Mouse (Mus musculus): ENCODE measurements around the gene Sstr3. TPM values are rescaled to one million over a fixed set of nuclear protein-coding genes. Genes with fewer than 3 reads are reported as not detected.
A peak's percentile ranks its signal among the peaks of the same experiment; 100 is the strongest.

Sstr3 gene
- 1.0 and 1.4 TPM in 2 replicates for polyA plus RNA-seq (2015; fragmentation: Nextera tagmentation; extraction: Ambion mirVana)

- H3K4me1 ChIP-seq = peaks cover 47% of the 10 kb centered on the region
- WGBS = 10% methylated on average over 14 of the region's 14 CpGs
- peak within 1 kb of the TSS; percentile 68 for H3K27ac ChIP-seq (replicated peaks)
- no peaks in the 10 kb centered on the region for H3K27me3 ChIP-seq
- H3K4me2 ChIP-seq (replicated peaks) = peak within 1 kb of the TSS; percentile 40
- no peaks in the 10 kb centered on the region for H3K36me3 ChIP-seq
- peak within 1 kb of the TSS; percentile 13; the same call in 1 of the 2 replicates for H3K4me3 ChIP-seq
- peak within 1 kb of the TSS; percentile 36 for H3K9ac ChIP-seq (replicated peaks)
- ATAC-seq (replicated peaks) = peak; percentile 31; the same call in 1 of the 2 replicates
- no peaks in the 10 kb centered on the region for H3K9me3 ChIP-seq
These were observed at the start of gene Sstr3 for GRCm38 (mm10) chr15:78544561-78545001. Gene Sstr3, minus strand, starts transcription at chr15:78544685.

GRCm38 (mm10) chr15:78593896-78594425, 49.5 kb upstream of the Sstr3 start:
- no peak overlapping the region for H3K27ac ChIP-seq (replicated peaks)
- H3K9ac ChIP-seq (replicated peaks) = no peak overlapping the region
- no peak overlapping the region for H3K4me3 ChIP-seq
- no peaks in the 10 kb centered on the region for H3K36me3 ChIP-seq
- WGBS = 77% methylated on average over 7 of the region's 7 CpGs
- ATAC-seq (replicated peaks) = no peak
- no peaks in the 10 kb centered on the region for H3K27me3 ChIP-seq
- no peaks in the 10 kb centered on the region for H3K4me1 ChIP-seq
- H3K4me2 ChIP-seq (replicated peaks) = no peak overlapping the region
- no peaks in the 10 kb centered on the region for H3K9me3 ChIP-seq

GRCm38 (mm10) chr15:78592452-78592968, 48.0 kb upstream of the Sstr3 start:
- 86% methylated on average over 14 of the region's 14 CpGs for WGBS
- no peak overlapping the region for H3K27ac ChIP-seq (replicated peaks)

DNA sequence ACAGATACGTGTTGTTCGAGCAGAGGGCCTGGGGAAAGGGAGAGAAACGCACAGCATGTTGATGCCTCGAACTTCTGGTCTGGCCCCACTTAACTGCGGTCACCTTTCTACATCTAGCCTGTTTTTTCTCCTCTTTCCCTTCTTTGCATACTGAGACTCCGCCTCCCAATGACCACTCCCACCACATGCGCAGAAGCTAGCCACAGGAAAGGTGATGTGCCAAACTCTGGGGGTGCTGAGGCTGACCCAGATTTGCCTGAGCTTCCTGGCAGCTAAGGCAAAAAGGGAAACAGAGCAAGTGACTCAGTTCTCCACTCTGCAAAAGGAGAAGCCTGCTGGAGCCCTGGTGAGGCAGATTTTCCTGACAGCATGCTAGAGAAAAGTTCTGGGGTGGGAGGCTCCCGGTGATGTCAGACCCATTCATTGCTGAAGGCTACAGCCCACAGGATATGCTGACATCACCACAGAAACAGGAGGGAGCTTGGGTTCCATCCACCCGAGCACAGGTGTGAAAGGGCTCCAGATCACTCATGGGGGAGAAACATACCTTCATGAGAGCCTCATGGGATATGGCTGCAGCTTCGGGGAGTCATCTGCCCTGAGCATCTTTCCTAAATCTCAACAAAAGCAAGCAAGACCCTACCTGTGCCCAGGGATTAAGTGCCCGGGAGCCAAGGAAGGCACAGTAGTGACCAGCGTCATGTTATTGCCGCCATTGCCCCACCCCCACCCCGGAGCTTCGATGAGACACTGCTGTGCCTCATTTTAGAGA, 47.4 kb upstream of the Sstr3 start:
- 68% methylated on average over 15 of the region's 15 CpGs for WGBS
- Histone ChIP-seq H3K9ac (replicated peaks) (no peak overlapping the region), H3K9me3 (no peaks in the 10 kb centered on the region), H3K4me1 (0 out of 2 replicates have a peak, but pooled peaks cover 5% of the 10 kb centered on the region), H3K4me2 (replicated peaks) (no peak overlapping the region), H3K36me3 (no peaks in the 10 kb centered on the region), H3K27me3 (no peaks in the 10 kb centered on the region), H3K27ac (replicated peaks) (no peak overlapping the region), H3K4me3 (no peak overlapping the region)
- no peak for ATAC-seq (replicated peaks)

More at GRCm38 (mm10) chr15:78592452-78592968, 48.0 kb upstream of the Sstr3 start:
- no peaks in the 10 kb centered on the region for H3K36me3 ChIP-seq
- H3K4me3 ChIP-seq = no peak overlapping the region
- H3K9me3 ChIP-seq = no peaks in the 10 kb centered on the region
- 0 out of 2 replicates have a peak, but pooled peaks cover 3% of the 10 kb centered on the region for H3K4me1 ChIP-seq
- no peak overlapping the region for H3K9ac ChIP-seq (replicated peaks)
- H3K27me3 ChIP-seq = no peaks in the 10 kb centered on the region
- no peak for ATAC-seq (replicated peaks)
- H3K4me2 ChIP-seq (replicated peaks) = no peak overlapping the region

DNA sequence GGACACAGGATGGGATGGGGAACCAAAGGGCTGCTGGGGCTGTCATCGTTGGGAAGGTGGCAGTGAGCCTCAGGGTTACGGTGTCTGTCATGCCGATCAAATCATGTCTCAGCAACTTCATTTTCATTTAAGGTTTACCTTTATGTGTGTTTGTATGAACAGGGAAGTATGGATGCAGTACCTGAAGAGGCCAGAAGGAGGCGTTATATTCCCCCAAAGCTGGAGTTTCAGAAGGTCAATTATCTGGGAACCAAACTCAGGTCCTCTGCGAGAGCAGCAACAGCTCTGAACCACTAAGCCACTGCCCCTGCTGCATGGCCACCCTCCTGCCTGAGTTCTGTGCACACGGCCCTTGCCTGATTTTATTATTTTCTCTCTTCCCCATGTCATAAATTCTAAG, 46.3 kb upstream of the Sstr3 start:
- Histone ChIP-seq H3K9me3 (no peaks in the 10 kb centered on the region), H3K9ac (replicated peaks) (no peak overlapping the region), H3K4me3 (no peak overlapping the region), H3K27ac (replicated peaks) (no peak overlapping the region), H3K27me3 (no peaks in the 10 kb centered on the region), H3K4me2 (replicated peaks) (no peak overlapping the region), H3K36me3 (no peaks in the 10 kb centered on the region), H3K4me1 (0 out of 2 replicates have a peak, but pooled peaks cover 5% of the 10 kb centered on the region)
- 82% methylated on average over 6 of the region's 6 CpGs for WGBS
- ATAC-seq (replicated peaks) = no peak

DNA sequence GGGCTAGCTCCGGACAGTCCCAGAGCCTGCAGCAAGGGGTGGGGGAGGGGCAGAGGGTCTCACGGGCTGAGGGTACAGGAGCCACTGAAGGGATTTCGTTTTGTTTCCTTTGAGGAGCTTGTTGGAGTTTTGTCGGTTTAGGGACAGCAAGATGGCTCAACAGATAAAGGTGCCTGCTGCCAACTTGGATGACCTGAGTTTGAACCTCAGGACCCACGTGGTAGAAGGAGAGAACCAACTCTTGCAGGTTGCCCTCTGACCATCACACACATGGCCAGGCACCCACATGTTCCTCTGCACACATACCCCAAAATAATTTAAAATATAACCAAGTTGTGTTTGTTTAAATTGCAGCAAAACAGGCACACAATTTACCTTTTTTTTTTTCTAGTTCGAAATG, 45.5 kb upstream of the Sstr3 start:
- Histone ChIP-seq H3K27ac (replicated peaks) (no peak overlapping the region), H3K4me3 (no peak overlapping the region), H3K9ac (replicated peaks) (no peak overlapping the region), H3K4me2 (replicated peaks) (no peak overlapping the region), H3K27me3 (no peaks in the 10 kb centered on the region), H3K36me3 (no peaks in the 10 kb centered on the region), H3K9me3 (no peaks in the 10 kb centered on the region), H3K4me1 (0 out of 2 replicates have a peak, but pooled peaks cover 5% of the 10 kb centered on the region)
- ATAC-seq (replicated peaks) = no peak
- WGBS = 82% methylated on average over 6 of the region's 6 CpGs

DNA sequence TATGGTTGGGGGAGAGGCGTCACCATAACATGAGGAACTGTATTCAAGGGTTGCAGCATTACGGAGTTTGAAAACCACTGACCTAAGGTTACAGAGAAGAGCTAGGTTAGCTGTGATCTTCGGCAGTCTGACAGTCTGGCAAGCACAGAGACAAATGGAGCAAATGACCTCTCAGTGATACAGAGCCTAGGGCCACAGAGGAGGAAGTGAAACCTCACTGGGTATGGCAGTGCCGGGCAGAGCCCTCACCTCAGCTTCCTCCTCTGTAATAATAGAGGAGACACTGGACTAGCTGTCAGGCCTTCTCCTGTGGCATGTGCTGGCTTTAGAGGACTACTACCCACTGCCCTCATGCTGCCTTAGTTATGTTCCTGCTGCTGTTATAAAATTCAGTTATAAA, 44.4 kb upstream of the Sstr3 start:
- no peak overlapping the region for H3K4me2 ChIP-seq (replicated peaks)
- no peak overlapping the region for H3K4me3 ChIP-seq
- H3K9me3 ChIP-seq = no peaks in the 10 kb centered on the region
- H3K36me3 ChIP-seq = no peaks in the 10 kb centered on the region
- H3K27ac ChIP-seq (replicated peaks) = no peak overlapping the region
- no peak overlapping the region for H3K9ac ChIP-seq (replicated peaks)
- H3K27me3 ChIP-seq = no peaks in the 10 kb centered on the region
- H3K4me1 ChIP-seq = 0 out of 2 replicates have a peak, but pooled peaks cover 5% of the 10 kb centered on the region
- WGBS = 89% methylated on average over 4 of the region's 4 CpGs
- no peak for ATAC-seq (replicated peaks)

DNA sequence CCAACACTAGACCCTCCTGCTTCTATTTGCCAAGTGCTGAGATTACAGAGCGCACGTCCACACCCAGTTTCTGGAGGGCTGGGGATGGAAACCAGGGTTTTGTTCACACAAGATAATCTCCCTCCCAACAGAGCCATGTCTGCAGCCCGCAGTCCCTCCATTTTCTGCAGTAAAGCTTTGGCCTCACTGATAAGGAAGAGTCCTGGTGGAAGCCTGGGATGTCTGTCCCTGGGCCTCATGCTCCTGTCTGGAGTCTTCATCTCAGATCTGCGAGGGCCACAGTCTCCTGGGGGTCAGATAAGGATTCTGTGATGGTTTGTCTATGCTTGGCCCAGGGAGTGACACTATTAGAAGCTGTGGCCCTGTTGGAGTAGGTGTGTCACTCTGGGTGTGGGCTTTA, 43.6 kb upstream of the Sstr3 start:
- no peak overlapping the region for H3K9ac ChIP-seq (replicated peaks)
- no peaks in the 10 kb centered on the region for H3K9me3 ChIP-seq
- H3K27me3 ChIP-seq = no peaks in the 10 kb centered on the region
- peak overlapping the region; percentile 43; the same call in 1 of the 2 replicates for H3K27ac ChIP-seq (replicated peaks)
- ATAC-seq (replicated peaks) = no peak
- H3K36me3 ChIP-seq = no peaks in the 10 kb centered on the region
- 85% methylated on average over 4 of the region's 4 CpGs for WGBS
- H3K4me3 ChIP-seq = no peak overlapping the region
- peaks cover 10% of the 10 kb centered on the region; the same call in 1 of the 2 replicates for H3K4me1 ChIP-seq
- H3K4me2 ChIP-seq (replicated peaks) = no peak overlapping the region

GRCm38 (mm10) chr15:78587050-78587994, 42.8 kb upstream of the Sstr3 start:
- Histone ChIP-seq H3K27ac (replicated peaks) (peak overlapping the region; percentile 43; the same call in 1 of the 2 replicates), H3K36me3 (no peaks in the 10 kb centered on the region), H3K4me2 (replicated peaks) (no peak overlapping the region), H3K9ac (replicated peaks) (no peak overlapping the region), H3K4me3 (no peak overlapping the region), H3K4me1 (peaks cover 10% of the 10 kb centered on the region; the same call in 1 of the 2 replicates), H3K27me3 (no peaks in the 10 kb centered on the region), H3K9me3 (no peaks in the 10 kb centered on the region)
- 55% methylated on average over 18 of the region's 18 CpGs for WGBS
- peak; percentile 88 for ATAC-seq (replicated peaks)

DNA sequence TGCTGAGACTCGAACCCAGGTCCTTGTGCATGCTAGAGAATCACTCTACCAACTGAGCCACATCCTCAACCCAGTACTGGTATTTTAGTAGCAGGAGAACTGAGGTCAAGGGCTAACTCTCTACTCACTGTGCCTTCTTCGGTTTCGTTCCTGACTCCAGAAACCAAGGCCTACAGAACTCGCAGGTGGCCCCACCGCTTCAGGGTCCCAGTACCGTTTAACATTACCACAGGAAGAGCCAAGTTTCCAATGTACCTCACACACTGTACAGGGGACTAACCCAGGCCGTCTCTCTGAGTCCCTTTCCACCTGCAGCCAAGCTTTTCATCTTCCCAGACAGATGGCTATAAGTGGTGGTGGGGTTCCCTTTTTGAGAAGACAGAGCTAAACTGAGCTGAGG, 40.9 kb upstream of the Sstr3 start:
- Histone ChIP-seq H3K4me2 (replicated peaks) (no peak overlapping the region), H3K4me1 (peaks cover 28% of the 10 kb centered on the region), H3K27me3 (no peaks in the 10 kb centered on the region), H3K27ac (replicated peaks) (no peak overlapping the region), H3K36me3 (no peaks in the 10 kb centered on the region), H3K9ac (replicated peaks) (no peak overlapping the region), H3K9me3 (no peaks in the 10 kb centered on the region), H3K4me3 (no peak overlapping the region)
- no peak for ATAC-seq (replicated peaks)
- 95% methylated on average over 7 of the region's 7 CpGs for WGBS

- Histone ChIP-seq H3K4me2 (replicated peaks) (no peak overlapping the region), H3K27me3 (no peaks in the 10 kb centered on the region), H3K36me3 (no peaks in the 10 kb centered on the region), H3K9me3 (no peaks in the 10 kb centered on the region), H3K4me1 (peaks cover 39% of the 10 kb centered on the region), H3K9ac (replicated peaks) (no peak overlapping the region), H3K4me3 (no peak overlapping the region), H3K27ac (replicated peaks) (no peak overlapping the region)
- no peak for ATAC-seq (replicated peaks)
- 16% methylated on average over 11 of the region's 11 CpGs for WGBS
These were observed 38.9 kb upstream of the Sstr3 start for GRCm38 (mm10) chr15:78583352-78583751.

Measured in forebrain, embryonic 15.5 days (tissue).